Mouse (Mus musculus) urinary bladder, postnatal 36 days (tissue): ENCODE results near the gene Ptpra.
"Not testable (repeated sequence)": the region's sequence is repeated elsewhere in the genome, so short reads cannot be mapped to it uniquely, and the experiment has no call there.

Experiments used
- DNase-seq, 2 experiments: peaks; one replicate each; pipeline ENCODE4 v3.0.0; 2022; ENCODE audit warnings: low spot score in 2 of 2, mixed read lengths in 1 of 2

The Ptpra gene

GRCm38 (mm10) chr2:130557462-130557861 lies 107.4 kb downstream of the Ptpra start:
- DNase-seq: no peak

- DNase-seq: no peak
These were observed 107.9 kb downstream of the Ptpra start for GRCm38 (mm10) chr2:130558015-130558414.

GRCm38 (mm10) chr2:130563212-130564055 lies 113.4 kb downstream of the Ptpra start, which contains the start of gene Mrps26:
Gene Mrps26, plus strand, starts transcription at chr2:130563742.
- peak; percentile 83 to 91 for DNase-seq

DNA sequence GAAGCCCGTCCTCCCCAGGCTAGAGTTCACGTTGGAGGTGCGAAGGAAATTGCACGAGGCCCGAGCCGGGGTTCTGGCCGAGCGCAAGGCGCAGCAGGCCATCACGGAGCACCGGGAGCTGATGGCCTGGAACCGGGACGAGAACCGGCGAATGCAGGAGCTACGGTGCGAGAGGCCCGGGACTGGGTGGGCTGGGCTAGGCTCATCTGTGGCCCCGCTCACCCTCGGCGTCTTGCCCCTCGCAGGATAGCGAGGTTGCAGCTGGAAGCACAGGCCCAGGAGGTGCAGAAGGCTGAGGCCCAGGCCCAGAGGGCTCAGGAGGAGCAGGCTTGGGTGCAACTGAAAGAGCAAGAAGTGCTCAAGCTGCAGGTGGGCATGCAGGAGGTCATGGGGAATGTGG lies 114.0 kb downstream of the Ptpra start:
- no peak for DNase-seq

DNA sequence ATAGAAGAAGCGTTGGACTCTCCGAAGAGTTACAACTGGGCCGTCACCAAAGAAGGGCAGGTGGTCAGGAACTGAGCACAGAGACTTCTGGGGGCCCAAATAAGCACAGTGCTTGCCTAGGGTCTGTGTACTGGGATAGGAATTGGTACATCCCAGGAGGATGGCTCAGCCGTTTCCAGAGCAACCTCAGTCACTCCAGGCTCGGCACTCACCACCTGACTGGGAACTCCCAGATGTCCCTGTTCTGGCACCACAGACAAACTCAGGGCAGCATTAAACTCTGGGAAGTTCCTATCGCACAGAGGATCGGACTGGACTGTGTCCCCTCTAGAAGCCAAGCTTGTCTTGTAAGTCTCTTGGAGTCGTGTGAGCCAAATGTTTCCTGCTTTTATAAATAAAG lies 114.9 kb downstream of the Ptpra start:
- no peak for DNase-seq

GRCm38 (mm10) chr2:130568921-130569320 lies 118.8 kb downstream of the Ptpra start:
- no peak for DNase-seq

- no peak for DNase-seq
These were observed 119.8 kb downstream of the Ptpra start for GRCm38 (mm10) chr2:130569926-130570325.

GRCm38 (mm10) chr2:130574960-130575359 lies 124.9 kb downstream of the Ptpra start:
- no peak for DNase-seq

DNA sequence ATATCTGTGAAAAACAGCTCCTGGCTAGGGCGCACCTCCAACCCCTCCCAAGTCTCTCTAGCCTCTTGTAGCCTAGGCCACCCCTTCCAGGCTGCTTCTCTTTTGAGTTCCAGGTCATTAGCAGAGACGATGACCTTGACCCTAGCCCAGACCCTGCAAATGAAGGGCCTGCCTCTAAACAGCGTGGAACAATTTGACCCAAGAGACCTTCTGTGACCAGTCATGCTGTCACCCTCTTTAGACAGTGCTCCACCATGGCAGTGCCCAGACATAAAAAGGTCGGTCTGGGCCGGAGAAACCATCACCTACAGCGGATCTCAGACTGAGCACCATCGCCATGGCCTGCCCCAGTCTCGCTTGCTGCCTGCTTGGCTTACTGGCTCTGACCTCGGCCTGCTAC lies 125.8 kb downstream of the Ptpra start, which contains the start of gene Oxt:
Gene Oxt (plus strand): TSS at position 301 of the 400 bp plus-strand sequence.
- DNase-seq: no peak

- DNase-seq: not testable (repeated sequence)
These were observed 126.5 kb downstream of the Ptpra start for GRCm38 (mm10) chr2:130576564-130576963.

GRCm38 (mm10) chr2:130577021-130577420 lies 126.9 kb downstream of the Ptpra start:
- no peak for DNase-seq

GRCm38 (mm10) chr2:130577632-130578031 lies 127.6 kb downstream of the Ptpra start:
- peak in 1 of 2 experiments; percentile 69 for DNase-seq

- DNase-seq: peak; percentile 50 to 61
These were observed 128.1 kb downstream of the Ptpra start for GRCm38 (mm10) chr2:130578148-130578547.

DNA sequence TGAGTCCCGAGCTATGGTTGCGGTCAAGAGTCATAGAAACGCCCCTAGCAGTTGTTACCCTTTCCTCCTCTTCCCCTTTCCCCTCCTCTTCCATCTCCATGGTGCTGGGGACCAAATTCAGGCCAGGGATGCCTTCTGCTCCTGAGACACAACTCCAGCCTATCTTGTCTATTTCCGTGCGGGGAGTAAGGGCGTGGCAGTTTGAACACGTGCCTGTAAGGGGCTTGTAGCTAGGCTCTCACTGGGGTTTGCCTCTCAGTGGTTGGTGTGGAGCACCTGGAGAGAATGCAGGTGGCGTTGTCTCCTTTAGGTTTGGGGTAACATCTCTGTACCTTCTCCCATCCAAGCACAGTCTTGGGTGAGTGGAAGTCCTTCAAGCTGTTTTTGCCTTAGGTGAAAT lies 129.7 kb downstream of the Ptpra start:
- DNase-seq: no peak

- DNase-seq: no peak
These were observed 131.1 kb downstream of the Ptpra start for GRCm38 (mm10) chr2:130581201-130581600.

DNA sequence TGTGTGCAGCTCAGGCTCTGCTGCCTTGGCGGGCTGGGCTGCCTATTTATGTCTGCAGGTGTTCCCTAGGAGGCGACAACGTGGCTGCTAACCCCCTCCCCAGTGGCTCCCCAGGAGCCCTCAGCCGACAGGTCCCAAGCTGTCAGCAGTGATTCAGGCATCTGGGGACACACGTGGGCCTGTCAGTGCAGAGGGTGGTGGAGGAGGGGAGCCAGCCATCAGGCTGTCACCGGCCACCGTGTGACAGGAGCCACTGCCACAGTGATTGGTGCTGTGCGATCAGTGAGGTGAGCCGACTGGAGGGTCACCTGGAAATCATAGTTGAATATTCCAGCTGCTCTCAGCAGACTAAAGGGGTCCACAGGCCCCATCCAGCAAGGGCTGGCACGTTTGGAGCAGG lies 132.5 kb downstream of the Ptpra start, which contains the start of gene Avp:
Gene Avp (minus strand): TSS at position 3 of the 400 bp plus-strand sequence.
- DNase-seq: no peak

GRCm38 (mm10) chr2:130583902-130584560 lies 134.0 kb downstream of the Ptpra start:
- no peak for DNase-seq

DNA sequence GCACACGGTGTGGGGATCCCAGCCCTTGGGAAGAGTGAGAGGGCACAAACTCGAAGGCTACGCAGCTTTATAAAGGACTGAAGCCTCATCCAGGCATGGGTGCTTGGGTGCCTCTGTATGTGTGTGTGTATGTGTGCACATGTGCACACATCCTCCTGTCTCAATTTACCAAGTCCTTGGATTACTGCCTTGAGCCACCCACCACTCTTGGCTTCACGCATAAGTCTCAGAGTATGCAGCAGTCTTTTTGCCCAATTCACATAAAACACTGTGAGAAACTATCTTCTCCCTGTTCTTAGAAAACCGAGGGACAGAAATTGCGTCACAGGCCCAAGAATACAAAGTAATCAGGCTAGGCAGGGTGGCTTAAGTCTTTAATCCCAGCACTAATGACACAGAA lies 135.9 kb downstream of the Ptpra start:
- DNase-seq: no peak

DNA sequence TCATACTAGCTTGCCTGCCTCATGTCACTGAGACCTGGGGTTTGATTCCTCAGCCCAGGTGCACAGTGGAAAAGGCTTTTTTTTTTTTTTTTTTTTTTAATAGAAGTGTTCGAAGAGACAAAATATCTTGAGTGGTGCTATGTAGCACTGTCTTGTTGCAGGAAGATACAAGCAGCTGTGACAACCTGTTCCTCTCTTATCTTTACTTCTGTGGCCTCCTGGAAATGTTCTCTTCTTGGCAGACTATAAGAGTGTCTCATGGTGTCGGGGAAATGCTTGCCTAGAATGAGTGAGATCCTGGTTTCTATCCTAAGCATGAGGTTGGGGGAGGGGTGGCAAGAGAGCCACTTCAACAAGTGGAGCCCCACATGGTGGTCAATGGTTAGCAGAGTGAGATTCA lies 138.3 kb downstream of the Ptpra start:
- no peak for DNase-seq

DNA sequence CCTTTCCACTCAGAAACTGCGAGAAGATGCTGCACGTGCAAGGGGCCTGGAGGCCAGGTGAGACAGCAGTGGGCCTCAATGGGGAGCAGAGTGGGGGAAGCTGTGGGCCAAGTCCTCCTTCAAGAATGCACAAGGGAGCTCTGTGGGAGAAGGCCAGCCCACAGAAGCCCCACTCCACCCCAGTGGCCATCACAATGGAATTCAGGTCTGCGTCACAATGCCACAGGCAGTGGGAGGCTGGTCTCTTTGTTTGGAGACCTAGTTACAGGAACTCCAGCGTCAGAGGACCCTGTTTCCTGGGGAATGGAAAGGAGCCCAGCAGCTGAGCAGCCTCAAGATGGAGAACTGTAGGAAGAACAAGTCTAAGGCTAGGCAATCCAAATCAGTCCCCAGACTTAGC lies 139.1 kb downstream of the Ptpra start:
- no peak for DNase-seq

GRCm38 (mm10) chr2:130589761-130590160 lies 139.7 kb downstream of the Ptpra start:
- DNase-seq: no peak

DNA sequence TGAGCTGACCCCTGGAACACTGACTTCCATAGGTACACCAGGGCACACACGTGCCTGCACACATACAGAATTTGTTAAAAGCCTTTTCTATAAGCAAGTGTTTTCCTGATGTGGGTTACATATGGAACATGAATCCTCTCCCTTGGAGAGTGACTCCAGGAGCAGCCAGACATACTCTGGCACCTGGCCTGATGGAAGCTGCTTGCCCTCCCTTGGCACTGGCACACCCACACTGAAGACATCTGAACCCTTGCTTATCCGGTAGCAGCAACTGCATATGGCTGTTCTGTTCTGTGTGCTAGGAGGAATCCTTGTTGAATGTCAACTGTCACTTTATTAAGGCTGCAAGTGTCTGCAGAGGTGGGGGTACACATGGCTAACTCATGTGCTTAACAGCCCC lies 140.9 kb downstream of the Ptpra start:
- no peak for DNase-seq

GRCm38 (mm10) chr2:130595596-130595995 lies 145.5 kb downstream of the Ptpra start:
- no peak for DNase-seq
